Mouse (Mus musculus) liver, embryonic 12.5 days (tissue): ENCODE measurements around the gene Gm28048. TPM values are rescaled to one million over a fixed set of nuclear protein-coding genes. Genes with fewer than 3 reads are reported as not detected.
A peak's percentile ranks its signal among the peaks of the same experiment; 100 is the strongest.

ENCODE experiments used
- ATAC-seq: fragments of 200-750 bp; cut with Nextera tagmentation; 2 replicates; pipeline ENCODE4 v1.8.0; 2017; ENCODE audit warnings: moderate number of reproducible peaks, mild to moderate bottlenecking, moderate library complexity
- H3K27ac ChIP-seq: fragments of 300-500 bp; sonication (generic); 2 replicates; pipeline ENCODE4 v1.5.1; 2016; ENCODE audit warnings: mild to moderate bottlenecking
- H3K27me3 ChIP-seq: fragments of 300-500 bp; sonication (generic); replicated peaks from 2 replicates; pipeline ENCODE4 v1.6.1; 2016; ENCODE audit warnings: mild to moderate bottlenecking, moderate library complexity
- H3K36me3 ChIP-seq: fragments of 300-500 bp; sonication (generic); 2 replicates; pipeline ENCODE4 v1.6.1; 2016; ENCODE audit warnings: mild to moderate bottlenecking, moderate library complexity
- H3K4me1 ChIP-seq: fragments of 300-500 bp; sonication (generic); 2 replicates; pipeline ENCODE4 v1.6.1; 2016
- H3K4me2 ChIP-seq: fragments of 300-500 bp; sonication (generic); 2 replicates; pipeline ENCODE4 v1.6.1; 2016; ENCODE audit warnings: mild to moderate bottlenecking, moderate library complexity
- H3K4me3 ChIP-seq: fragments of 300-500 bp; sonication (generic); 2 replicates; pipeline ENCODE4 v1.5.1; 2016; ENCODE audit warnings: mild to moderate bottlenecking, moderate library complexity
- H3K9ac ChIP-seq: fragments of 300-500 bp; sonication (generic); 2 replicates; pipeline ENCODE4 v1.6.1; 2016; ENCODE audit warnings: mild to moderate bottlenecking, moderate library complexity
- H3K9me3 ChIP-seq: fragments of 300-500 bp; sonication (generic); replicated peaks from 2 replicates; pipeline ENCODE4 v1.6.1; 2016; ENCODE audit warnings: mild to moderate bottlenecking, moderate library complexity
- WGBS: fragments of 180-500 bp; shearing (Covaris S2); methylation state at CpG from one replicate; pipeline ENCODE4 v1.1.7; 2016; ENCODE audit not compliant: insufficient replicate concordance; 5-methylcytosine and 5-hydroxymethylcytosine counted together
- polyA plus RNA-seq: library from polyadenylated mRNA; unstranded; fragments of >200 nt; fragmentation: Nextera tagmentation; extraction: Ambion mirVana; gene quantifications from 2 replicates; pipeline ENCODE4 v1.2.1, GENCODE M21; 2016

The Gm28048 gene
- polyA plus RNA-seq, 1 experiment from 2014 or later, result 10.2 TPM

DNA sequence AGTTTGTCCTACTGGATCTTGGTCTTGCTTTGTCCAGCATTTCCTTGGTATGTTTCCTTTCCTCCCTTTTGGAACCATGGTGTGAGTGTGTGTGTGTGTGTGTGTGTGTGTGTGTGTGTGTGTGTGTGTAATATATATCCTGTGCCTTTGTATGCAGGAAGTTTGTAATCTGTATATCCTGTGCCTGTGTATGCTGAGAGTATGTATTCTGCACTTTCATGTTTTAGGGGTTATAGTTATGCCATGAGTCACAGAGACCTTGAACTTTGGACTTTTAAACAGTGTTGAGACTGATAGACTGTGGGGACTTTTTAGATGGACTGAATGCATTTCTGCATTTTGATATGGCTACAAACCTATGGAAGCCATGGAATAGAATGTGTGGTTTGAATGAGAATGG is 99.0 kb downstream of the Gm28048 start:
- ATAC-seq, result no peak
- Histone ChIP-seq H3K4me1 (no peaks in the 10 kb centered on the region), H3K27me3 (no peaks in the 10 kb centered on the region), H3K4me3 (no peak overlapping the region), H3K4me2 (no peak overlapping the region), H3K36me3 (no peaks in the 10 kb centered on the region), H3K9ac (no peak overlapping the region), H3K9me3 (no peaks in the 10 kb centered on the region), H3K27ac (no peak overlapping the region)

DNA sequence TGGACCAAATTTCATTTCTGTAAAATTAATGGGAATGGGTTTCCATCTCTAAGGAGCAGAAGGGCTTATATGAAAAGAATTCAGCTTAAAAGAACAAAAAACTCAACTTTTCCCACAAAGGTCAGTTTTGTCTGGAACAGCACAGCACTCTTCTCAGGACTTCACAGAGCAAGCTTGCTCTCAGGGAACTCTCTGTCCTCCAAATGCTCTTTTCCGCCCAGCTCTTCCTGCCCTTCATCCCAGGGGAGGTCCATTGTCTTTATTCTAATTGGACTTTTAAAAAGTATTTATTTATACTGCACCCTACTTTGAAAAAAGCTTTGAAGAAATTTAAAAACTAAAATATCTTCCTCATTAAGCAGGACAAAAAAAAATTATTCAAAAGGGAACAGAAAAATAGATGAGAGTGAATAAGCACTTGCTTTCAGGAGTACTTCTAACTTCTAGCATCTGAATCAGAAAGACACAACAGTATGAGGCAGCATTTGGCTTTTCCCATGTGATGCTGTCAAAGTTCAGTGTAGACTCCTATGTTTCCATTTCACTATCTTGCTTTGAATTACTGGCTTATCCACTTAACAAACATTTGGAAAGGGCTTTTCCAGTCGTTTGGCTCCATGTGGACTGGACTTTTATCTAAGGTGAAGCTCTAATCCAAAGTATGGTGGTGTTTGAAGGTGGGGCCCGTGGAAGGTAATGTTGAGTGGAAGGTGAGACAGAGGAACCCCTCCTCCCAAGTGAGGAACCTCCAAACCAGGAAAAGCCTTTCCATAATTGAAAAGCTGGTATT is 101.3 kb downstream of the Gm28048 start:
- WGBS, result 55% methylated on average over 3 of the region's 3 CpGs
- no peak for ATAC-seq
- no peaks in the 10 kb centered on the region for H3K9me3 ChIP-seq
- no peak overlapping the region for H3K4me3 ChIP-seq
- H3K4me2 ChIP-seq, result no peak overlapping the region
- no peaks in the 10 kb centered on the region for H3K27me3 ChIP-seq
- H3K27ac ChIP-seq, result no peak overlapping the region
- no peaks in the 10 kb centered on the region for H3K36me3 ChIP-seq
- no peak overlapping the region for H3K9ac ChIP-seq
- peaks cover 20% of the 10 kb centered on the region for H3K4me1 ChIP-seq

DNA sequence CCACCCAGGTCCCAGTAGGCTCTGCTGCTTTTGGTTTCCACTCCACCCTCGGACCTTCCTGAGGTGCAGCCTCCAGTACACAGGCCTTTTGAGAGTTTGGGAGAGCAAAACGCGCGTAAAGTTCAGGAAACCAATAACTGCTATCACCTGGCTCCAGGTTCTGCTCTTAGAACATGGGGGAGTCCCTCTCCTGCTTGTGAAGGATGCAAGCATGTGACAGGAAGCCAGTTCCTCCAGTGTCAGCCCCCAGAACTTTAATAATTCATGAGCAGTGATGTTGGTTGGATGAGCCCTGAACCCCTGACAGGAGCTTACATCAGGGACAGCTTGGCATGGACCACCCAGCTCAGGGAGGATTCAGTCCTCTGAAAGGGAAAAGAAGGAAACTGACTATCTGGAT is 102.2 kb downstream of the Gm28048 start:
- H3K27ac ChIP-seq, result no peak overlapping the region
- peaks cover 20% of the 10 kb centered on the region for H3K4me1 ChIP-seq
- no peaks in the 10 kb centered on the region for H3K9me3 ChIP-seq
- H3K4me2 ChIP-seq, result no peak overlapping the region
- no peak for ATAC-seq
- H3K9ac ChIP-seq, result no peak overlapping the region
- H3K27me3 ChIP-seq, result no peaks in the 10 kb centered on the region
- no peak overlapping the region for H3K4me3 ChIP-seq
- 66% methylated on average over 4 of the region's 4 CpGs for WGBS
- H3K36me3 ChIP-seq, result no peaks in the 10 kb centered on the region

DNA sequence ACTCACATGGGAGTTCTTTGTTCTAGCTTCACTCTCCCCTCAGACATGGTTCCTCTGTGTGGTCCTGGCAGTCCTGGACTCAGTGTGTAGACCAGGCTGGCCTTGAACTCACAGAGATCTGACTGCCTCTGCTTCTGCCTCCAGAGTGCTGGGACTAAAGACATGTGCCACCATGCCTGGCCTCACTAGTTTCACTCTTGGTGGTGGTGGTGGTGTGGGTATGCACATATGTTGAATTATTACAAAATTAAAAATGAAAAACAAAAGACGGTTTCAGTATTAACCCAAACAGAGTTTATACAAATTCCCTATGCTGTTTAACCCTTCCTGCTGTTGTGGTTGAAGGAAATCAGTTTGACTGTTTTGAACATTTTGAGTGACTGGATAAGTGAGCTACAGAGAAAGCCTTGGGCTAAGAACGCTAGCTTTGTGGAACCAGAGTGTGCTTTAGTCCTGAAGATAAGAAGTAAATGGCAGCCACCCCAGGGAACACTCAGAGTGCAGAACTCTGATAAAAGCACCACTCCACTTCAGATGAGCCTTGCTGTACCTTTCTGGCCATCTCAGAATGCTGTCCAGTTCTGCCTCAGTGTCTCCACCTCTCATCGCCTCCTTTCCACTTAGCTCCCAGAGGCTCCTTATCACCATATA is 105.1 kb downstream of the Gm28048 start:
- Histone ChIP-seq H3K9me3 (no peaks in the 10 kb centered on the region), H3K4me1 (peaks cover 39% of the 10 kb centered on the region), H3K4me3 (no peak overlapping the region), H3K27ac (peak overlapping the region; percentile 52; the same call in 1 of the 2 replicates), H3K4me2 (peak overlapping the region; percentile 34), H3K9ac (0 out of 2 replicates have a peak overlapping the region, but pooled peaks have one; percentile 34), H3K36me3 (no peaks in the 10 kb centered on the region), H3K27me3 (no peaks in the 10 kb centered on the region)
- peak; percentile 88 for ATAC-seq
- WGBS, result 23% methylated on average over 3 of the region's 3 CpGs

DNA sequence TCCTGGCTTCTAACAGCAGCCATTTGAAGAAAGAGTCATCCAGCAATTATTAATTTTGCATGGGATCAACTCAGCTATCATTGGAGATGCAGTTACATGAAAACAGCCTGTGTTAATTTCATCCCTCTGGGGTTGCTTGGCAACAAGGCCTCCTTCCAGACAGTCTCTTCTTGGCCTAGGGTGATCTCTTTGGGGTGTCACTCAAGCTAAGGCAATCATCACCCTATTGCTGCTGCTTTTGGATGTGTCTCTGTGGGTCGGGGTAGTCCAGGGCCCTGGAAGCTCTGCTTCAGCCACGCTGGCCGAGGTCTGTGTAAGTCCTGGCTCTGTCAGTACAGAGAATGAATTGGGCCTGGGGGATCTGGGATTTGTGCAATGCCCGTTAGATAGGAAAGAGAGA is 106.6 kb downstream of the Gm28048 start:
- H3K4me3 ChIP-seq, result no peak overlapping the region
- no peak overlapping the region for H3K4me2 ChIP-seq
- H3K36me3 ChIP-seq, result no peaks in the 10 kb centered on the region
- no peaks in the 10 kb centered on the region for H3K9me3 ChIP-seq
- H3K4me1 ChIP-seq, result peaks cover 48% of the 10 kb centered on the region
- H3K9ac ChIP-seq, result no peak overlapping the region
- no peak overlapping the region for H3K27ac ChIP-seq
- 77% methylated on average over 4 of the region's 4 CpGs for WGBS
- no peaks in the 10 kb centered on the region for H3K27me3 ChIP-seq
- no peak for ATAC-seq

DNA sequence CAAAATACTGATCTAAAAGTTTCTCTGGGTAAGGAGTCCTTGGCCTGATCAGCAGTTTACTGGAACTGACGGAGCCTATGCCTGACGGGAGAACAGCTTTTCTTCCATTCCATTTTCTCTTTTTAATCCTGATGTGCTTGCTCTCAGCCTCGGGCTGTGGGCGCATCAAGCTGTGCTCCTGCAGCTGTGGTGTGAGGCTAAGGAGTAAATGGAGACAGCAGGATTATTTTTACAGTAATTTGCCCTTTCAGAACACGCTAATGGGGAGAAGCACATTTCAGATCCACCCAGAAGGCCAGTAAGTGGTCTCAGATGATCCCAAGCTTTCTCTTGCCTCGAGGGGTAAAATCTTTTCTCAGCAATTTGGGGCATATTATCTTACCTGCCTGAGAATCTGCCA is 107.1 kb downstream of the Gm28048 start:
- H3K9me3 ChIP-seq, result no peaks in the 10 kb centered on the region
- H3K36me3 ChIP-seq, result no peaks in the 10 kb centered on the region
- no peak overlapping the region for H3K4me3 ChIP-seq
- no peaks in the 10 kb centered on the region for H3K27me3 ChIP-seq
- H3K9ac ChIP-seq, result no peak overlapping the region
- no peak for ATAC-seq
- WGBS, result 75% methylated on average over 6 of the region's 6 CpGs
- H3K4me2 ChIP-seq, result no peak overlapping the region
- H3K4me1 ChIP-seq, result peaks cover 48% of the 10 kb centered on the region
- H3K27ac ChIP-seq, result no peak overlapping the region

DNA sequence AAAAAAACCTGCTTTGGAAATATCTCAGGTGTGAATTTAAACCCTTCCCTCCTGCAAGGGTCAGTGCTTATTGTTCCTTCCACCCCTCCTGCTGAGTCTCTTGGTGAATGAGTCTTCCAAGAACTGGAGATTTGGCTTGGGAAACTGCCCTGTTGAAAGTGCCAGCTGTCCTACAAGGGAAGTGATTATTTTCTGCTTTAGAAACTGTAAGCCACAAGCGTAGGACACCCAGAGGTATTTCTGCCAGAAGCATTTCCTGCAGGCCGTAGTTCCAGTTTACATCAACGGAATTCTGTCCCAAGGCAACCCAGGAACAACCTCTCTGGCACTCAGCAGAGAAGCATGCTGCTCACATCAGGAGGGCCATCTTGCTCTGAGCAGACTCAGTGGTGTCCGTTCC is 108.5 kb downstream of the Gm28048 start:
- H3K9me3 ChIP-seq, result no peaks in the 10 kb centered on the region
- H3K27ac ChIP-seq, result no peak overlapping the region
- no peaks in the 10 kb centered on the region for H3K36me3 ChIP-seq
- H3K27me3 ChIP-seq, result no peaks in the 10 kb centered on the region
- no peak overlapping the region for H3K9ac ChIP-seq
- 73% methylated on average over 4 of the region's 4 CpGs for WGBS
- H3K4me2 ChIP-seq, result no peak overlapping the region
- H3K4me1 ChIP-seq, result peaks cover 48% of the 10 kb centered on the region
- ATAC-seq, result no peak
- H3K4me3 ChIP-seq, result no peak overlapping the region

DNA sequence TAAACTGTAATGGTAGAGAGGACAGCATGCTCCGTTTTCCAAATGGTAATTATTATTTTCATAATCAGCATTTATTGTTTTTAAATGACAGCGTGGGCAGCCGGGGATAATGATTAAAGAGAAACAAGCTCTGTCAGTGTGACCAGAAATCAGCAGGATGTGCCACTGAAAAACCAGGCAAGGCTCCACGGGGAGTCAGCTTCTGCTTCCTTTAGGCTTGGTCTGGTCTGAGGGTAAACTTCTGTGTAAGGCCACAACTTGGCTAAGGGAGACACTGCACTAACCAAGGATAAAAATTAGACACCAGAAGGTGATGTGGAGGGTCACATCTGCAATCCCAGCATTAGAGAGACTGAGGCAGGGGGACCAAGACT is 109.6 kb downstream of the Gm28048 start:
- Histone ChIP-seq H3K36me3 (no peaks in the 10 kb centered on the region), H3K4me2 (peak overlapping the region; percentile 60), H3K27ac (peak overlapping the region; percentile 50; the same call in 1 of the 2 replicates), H3K4me1 (peaks cover 43% of the 10 kb centered on the region), H3K9me3 (no peaks in the 10 kb centered on the region), H3K27me3 (no peaks in the 10 kb centered on the region), H3K9ac (peak overlapping the region; percentile 7; the same call in 1 of the 2 replicates), H3K4me3 (peak overlapping the region; percentile 39)
- no peak for ATAC-seq
- WGBS, result 18% methylated on average over 4 of the region's 4 CpGs

DNA sequence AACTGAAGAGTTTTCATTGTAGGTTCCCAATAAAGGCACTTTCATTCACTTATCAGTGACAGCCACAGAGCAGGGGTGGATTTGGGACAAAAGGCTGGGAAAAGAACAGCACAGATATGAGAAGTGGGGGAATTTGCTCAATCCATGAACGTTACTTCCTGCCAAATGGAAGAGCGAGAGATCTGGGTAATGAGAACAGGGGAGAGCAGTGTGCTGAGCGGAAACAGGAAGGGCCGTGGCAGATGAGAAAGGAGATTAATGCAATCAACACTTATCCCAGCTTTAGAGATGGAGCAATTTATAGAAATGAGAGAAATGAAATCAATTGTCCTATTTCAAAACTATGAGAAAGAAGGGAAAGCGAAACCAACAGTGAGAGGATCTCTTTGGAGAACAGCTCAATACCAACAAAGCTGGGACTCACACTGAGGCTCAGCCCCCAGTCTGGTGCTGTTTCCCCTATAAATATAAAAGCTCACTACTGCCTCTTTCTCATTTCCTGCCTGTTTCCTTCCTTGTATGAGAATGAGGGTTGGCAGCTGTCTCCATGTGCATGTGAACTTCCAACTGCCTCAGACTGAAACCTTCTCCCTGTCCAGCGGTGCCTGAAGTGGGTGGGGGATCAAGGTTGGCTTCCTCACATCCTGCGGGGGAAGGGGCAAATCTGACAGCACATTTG is 110.1 kb downstream of the Gm28048 start:
- no peaks in the 10 kb centered on the region for H3K9me3 ChIP-seq
- H3K9ac ChIP-seq, result peak overlapping the region; percentile 7; the same call in 1 of the 2 replicates
- peak; percentile 58; the same call in 1 of the 2 replicates for ATAC-seq
- peaks cover 38% of the 10 kb centered on the region for H3K4me1 ChIP-seq
- peak overlapping the region; percentile 60 for H3K4me2 ChIP-seq
- H3K27me3 ChIP-seq, result no peaks in the 10 kb centered on the region
- H3K36me3 ChIP-seq, result no peaks in the 10 kb centered on the region
- peak overlapping the region; percentile 39 for H3K4me3 ChIP-seq
- WGBS, result 17% methylated on average over 7 of the region's 7 CpGs
- H3K27ac ChIP-seq, result peak overlapping the region; percentile 50; the same call in 1 of the 2 replicates

DNA sequence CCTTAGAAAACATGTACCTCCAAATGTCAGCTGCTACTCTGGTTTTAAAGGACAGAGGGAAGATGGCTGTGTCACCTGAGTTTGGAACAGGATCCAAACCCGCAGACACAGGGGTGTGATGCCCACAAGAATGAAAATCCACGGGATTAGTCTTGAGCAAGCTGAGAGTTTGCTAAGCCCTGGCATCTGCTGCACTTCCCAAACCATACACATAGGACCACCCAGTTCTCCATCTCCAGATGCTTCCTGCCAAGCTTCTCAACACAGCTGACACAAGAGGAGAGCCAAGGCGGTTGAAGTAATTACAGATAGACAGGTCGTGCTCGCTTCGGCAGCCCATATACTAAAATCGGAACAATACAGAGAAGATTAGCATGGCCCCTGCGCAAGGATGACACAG is 113.3 kb downstream of the Gm28048 start:
- 72% methylated on average over 8 of the region's 8 CpGs for WGBS
- Histone ChIP-seq H3K4me1 (peaks cover 25% of the 10 kb centered on the region), H3K4me2 (no peak overlapping the region), H3K27ac (no peak overlapping the region), H3K9me3 (no peaks in the 10 kb centered on the region), H3K9ac (no peak overlapping the region), H3K4me3 (no peak overlapping the region), H3K36me3 (no peaks in the 10 kb centered on the region), H3K27me3 (peaks cover 2% of the 10 kb centered on the region)
- no peak for ATAC-seq

DNA sequence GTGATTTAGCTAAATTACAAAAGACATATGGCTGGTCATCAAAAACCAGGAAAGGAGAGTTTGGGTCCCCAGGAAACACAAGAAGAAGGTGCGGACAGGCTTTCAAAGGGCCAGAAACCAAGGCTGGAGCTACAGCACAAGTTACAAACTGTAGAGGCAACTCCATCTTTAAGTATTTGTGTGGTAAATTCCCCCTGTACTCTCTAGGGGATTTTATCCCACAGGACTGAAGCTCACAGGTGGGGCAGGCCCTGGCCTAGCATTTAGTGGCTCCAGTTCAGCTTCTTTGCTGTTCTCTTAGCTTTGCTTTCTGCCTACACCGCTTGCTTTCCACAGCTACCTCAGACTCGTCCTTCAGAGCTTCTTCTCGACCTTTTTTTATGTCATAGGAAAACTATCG is 114.2 kb downstream of the Gm28048 start:
- no peak overlapping the region for H3K4me3 ChIP-seq
- H3K27ac ChIP-seq, result no peak overlapping the region
- no peak overlapping the region for H3K4me2 ChIP-seq
- 75% methylated on average over 5 of the region's 5 CpGs for WGBS
- H3K36me3 ChIP-seq, result no peaks in the 10 kb centered on the region
- H3K9ac ChIP-seq, result no peak overlapping the region
- H3K4me1 ChIP-seq, result peaks cover 18% of the 10 kb centered on the region
- peaks cover 4% of the 10 kb centered on the region for H3K27me3 ChIP-seq
- ATAC-seq, result no peak
- no peaks in the 10 kb centered on the region for H3K9me3 ChIP-seq

DNA sequence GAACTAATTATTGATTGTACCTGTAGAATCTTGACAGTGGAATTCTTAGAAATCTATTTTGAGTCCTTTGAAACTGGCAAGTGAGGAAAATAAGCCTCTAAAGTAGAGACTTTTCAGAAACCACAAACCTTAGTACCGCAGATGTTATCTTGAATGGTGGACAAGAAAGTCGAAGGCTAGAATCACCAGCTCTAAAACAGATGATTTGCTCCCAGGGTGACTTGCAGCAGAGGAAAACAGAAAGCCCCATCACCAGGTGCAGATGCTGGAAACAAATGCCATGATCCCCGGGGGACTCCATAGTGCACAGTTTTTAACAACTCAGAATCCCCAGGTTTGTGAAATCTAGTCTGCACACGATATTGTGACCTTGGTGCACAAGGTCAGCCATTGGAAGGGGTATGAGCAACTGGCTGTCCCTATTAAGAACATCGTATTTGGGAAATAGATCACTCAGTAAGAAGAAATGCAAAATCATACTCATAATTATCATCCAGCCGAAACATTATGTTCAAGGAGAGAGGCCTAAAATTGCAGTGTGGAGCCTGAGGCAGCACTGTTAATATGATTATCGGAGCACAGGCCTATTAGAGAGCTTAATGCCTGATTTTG is 116.1 kb downstream of the Gm28048 start:
- WGBS, result 61% methylated on average over 7 of the region's 7 CpGs

More for the DNA sequence above, 116.1 kb downstream of the Gm28048 start:
- Histone ChIP-seq H3K9ac (no peak overlapping the region), H3K4me2 (no peak overlapping the region), H3K9me3 (no peaks in the 10 kb centered on the region), H3K36me3 (no peaks in the 10 kb centered on the region), H3K4me1 (no peaks in the 10 kb centered on the region), H3K4me3 (no peak overlapping the region), H3K27me3 (peaks cover 4% of the 10 kb centered on the region), H3K27ac (no peak overlapping the region)
- no peak for ATAC-seq
